Mouse (Mus musculus) bone marrow, adult 2 months (tissue): ENCODE measurements at regions not wholly inside any gene's neighbourhood (a gene's known extent, or its start where the extent isn't known, plus 50 kb on each side); places are given as distances from the start of the nearest gene placed in this dataset.

Experiments used
- H3K27ac ChIP-seq: fragments of 200-500 bp; 2 replicates; pipeline ENCODE4 v1.5.1; 2012; ENCODE audit warnings: low read depth, mild to moderate bottlenecking, control low read depth, inconsistent platforms, low read length; ENCODE audit not compliant: control insufficient read depth, poor library complexity, insufficient read depth
- H3K4me1 ChIP-seq: fragments of 200-500 bp; 2 replicates; pipeline ENCODE4 v1.6.1; 2011; ENCODE audit warnings: low read length; ENCODE audit not compliant: control insufficient read depth, insufficient read depth
- H3K4me3 ChIP-seq: fragments of 200-500 bp; replicated peaks from 2 replicates; pipeline ENCODE3; 2011; ENCODE audit warnings: mild to moderate bottlenecking, low read depth, low read length, control low read depth; ENCODE audit not compliant: control insufficient read depth
- CTCF ChIP-seq: fragments of 200-500 bp; IDR thresholded peaks from 2 replicates; pipeline ENCODE4 v1.5.1; 2011; ENCODE audit warnings: low read length, control low read depth; ENCODE audit not compliant: control insufficient read depth, insufficient read depth
- POLR2A ChIP-seq: fragments of 200-500 bp; IDR thresholded peaks from 2 replicates; pipeline ENCODE4 v1.6.1; 2011; ENCODE audit warnings: low read depth, mild to moderate bottlenecking, control low read depth, low read length, borderline replicate concordance; ENCODE audit not compliant: control insufficient read depth
- WGBS: fragments of 180-500 bp; shearing (Covaris S2); methylation state at CpG from one replicate; pipeline ENCODE4 v1.1.7; 2018; 5-methylcytosine and 5-hydroxymethylcytosine counted together

GRCm38 (mm10) chr10:56770629-56771028 lies 393.5 kb downstream of the Gja1 start:
- TF ChIP-seq CTCF (no peak), POLR2A (no peak)
- WGBS = 79% methylated on average over 4 of the region's 4 CpGs
- Histone ChIP-seq H3K4me3 (no peak overlapping the region), H3K27ac (no peak overlapping the region), H3K4me1 (no peaks in the 10 kb centered on the region)

DNA sequence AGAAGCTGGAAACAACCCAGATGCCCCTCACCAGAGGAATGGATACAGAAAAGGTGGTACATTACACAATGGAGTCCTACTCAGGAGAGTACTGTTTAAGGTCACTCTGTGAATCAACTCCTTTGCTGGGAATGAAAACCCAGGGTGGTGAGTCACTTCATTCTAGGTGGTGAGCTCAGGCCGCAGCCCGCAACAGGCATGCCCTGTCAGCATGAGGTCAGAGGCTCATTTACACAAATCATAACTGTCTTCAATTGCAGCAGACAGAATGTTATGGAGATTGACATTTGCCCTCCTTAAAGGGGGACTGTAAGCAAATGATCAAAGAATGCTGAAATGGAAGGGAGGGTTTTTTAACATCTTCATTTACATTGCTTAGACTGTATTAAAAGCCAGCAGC lies 405.1 kb downstream of the Gja1 start:
- no peak overlapping the region for H3K27ac ChIP-seq
- no peak overlapping the region for H3K4me3 ChIP-seq
- TF ChIP-seq POLR2A = no peak
- no peak for TF ChIP-seq CTCF
- WGBS = 91% methylated on average over 2 of the region's 2 CpGs
- H3K4me1 ChIP-seq = no peaks in the 10 kb centered on the region

DNA sequence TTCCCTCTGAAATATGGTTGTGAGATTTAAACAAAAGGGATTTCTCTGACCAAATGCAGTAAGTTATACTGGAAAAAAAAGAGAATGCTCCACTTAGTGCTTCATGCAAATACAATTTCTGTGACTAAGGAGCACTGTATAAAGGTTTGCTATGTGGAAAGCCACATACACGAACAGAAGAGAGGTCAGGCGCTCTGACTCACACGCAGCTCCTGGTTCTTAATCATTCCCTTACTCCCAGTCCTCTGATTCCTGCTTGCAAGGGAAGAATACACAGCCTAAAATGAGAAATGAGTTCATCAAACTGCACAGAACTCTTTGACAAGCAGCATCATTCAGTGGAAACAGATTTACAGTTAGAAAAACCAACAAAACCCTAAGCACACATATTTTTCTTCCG lies 406.8 kb downstream of the Gja1 start:
- TF ChIP-seq POLR2A = no peak
- TF ChIP-seq CTCF = no peak
- WGBS = 72% methylated on average over 4 of the region's 4 CpGs
- no peaks in the 10 kb centered on the region for H3K4me1 ChIP-seq

GRCm38 (mm10) chr10:56788081-56788480 lies 411.0 kb downstream of the Gja1 start:
- H3K4me1 ChIP-seq = no peaks in the 10 kb centered on the region
- H3K27ac ChIP-seq = no peak overlapping the region
- H3K4me3 ChIP-seq = no peak overlapping the region
- no peak for TF ChIP-seq CTCF
- TF ChIP-seq POLR2A = no peak
- WGBS = 80% methylated on average over 4 of the region's 4 CpGs

More for the DNA sequence above, 406.8 kb downstream of the Gja1 start:
- Histone ChIP-seq H3K4me3 (no peak overlapping the region), H3K27ac (no peak overlapping the region)

GRCm38 (mm10) chr10:56793074-56793473 lies 415.9 kb downstream of the Gja1 start:
- Histone ChIP-seq H3K27ac (no peak overlapping the region), H3K4me1 (no peaks in the 10 kb centered on the region), H3K4me3 (no peak overlapping the region)
- TF ChIP-seq POLR2A = no peak
- TF ChIP-seq CTCF = no peak
- 29% methylated on average over 8 of the region's 8 CpGs for WGBS

DNA sequence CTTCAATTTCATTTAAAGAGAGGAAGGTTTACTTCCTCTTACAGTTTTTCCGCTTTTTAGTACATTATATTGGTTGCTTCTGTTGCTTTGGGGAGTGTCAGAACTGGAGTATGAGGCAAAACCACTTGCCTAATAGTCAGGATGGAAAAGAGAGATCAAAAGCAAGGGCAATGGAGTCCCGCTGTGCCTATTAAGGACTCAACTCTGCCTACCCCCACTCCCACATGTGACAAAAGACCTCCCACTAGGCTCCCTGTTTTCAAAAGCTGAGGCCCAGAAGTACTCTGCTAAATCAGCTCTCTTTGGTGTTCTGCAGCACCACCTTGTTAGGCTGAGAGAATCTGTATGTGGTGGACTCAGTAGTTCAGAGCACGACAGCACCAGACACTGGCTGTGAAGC lies 418.3 kb downstream of the Gja1 start:
- Histone ChIP-seq H3K27ac (no peak overlapping the region), H3K4me1 (no peaks in the 10 kb centered on the region), H3K4me3 (no peak overlapping the region)
- 46% methylated on average over 3 of the region's 3 CpGs for WGBS
- TF ChIP-seq CTCF (no peak), POLR2A (no peak)

- Histone ChIP-seq H3K4me1 (no peaks in the 10 kb centered on the region), H3K27ac (no peak overlapping the region), H3K4me3 (no peak overlapping the region)
- TF ChIP-seq CTCF (no peak), POLR2A (no peak)
- 83% methylated on average over 3 of the region's 3 CpGs for WGBS
Measured at GRCm38 (mm10) chr10:56799307-56799706, 422.2 kb downstream of the Gja1 start.

GRCm38 (mm10) chr10:56799745-56800144 lies 422.6 kb downstream of the Gja1 start:
- no peak overlapping the region for H3K4me3 ChIP-seq
- WGBS = 53% methylated on average over 3 of the region's 3 CpGs
- no peak overlapping the region for H3K27ac ChIP-seq
- no peak for TF ChIP-seq POLR2A
- no peak for TF ChIP-seq CTCF
- H3K4me1 ChIP-seq = no peaks in the 10 kb centered on the region

DNA sequence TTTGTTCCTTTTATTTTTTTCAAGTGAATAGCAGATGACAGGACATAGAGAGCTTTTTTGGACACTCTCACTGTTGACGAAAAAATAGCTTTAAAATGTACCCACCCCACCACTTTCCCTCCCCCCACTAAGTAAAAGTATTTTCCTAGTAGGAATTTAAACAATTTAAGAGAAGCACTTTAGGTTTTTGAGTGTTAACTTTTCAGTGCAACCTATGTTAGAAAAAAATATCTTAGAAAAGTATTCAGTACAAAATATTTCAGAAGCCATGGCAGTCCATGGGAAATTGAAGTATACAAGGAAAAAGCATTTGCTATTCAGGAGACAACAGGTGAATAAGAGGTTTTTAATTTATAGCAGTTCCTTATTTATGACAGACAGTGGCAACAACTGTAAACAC lies 431.9 kb downstream of the Gja1 start:
- H3K27ac ChIP-seq = no peak overlapping the region
- no peak for TF ChIP-seq CTCF
- no peak for TF ChIP-seq POLR2A
- no peaks in the 10 kb centered on the region for H3K4me1 ChIP-seq
- no peak overlapping the region for H3K4me3 ChIP-seq
- 63% methylated on average over 1 of the region's 1 CpGs for WGBS
